Mouse (Mus musculus): ENCODE results near the gene Dnajc5g. TPM values are rescaled to one million over a fixed set of nuclear protein-coding genes. Genes with fewer than 3 reads are reported as not detected.

Dnajc5g gene
- not detected in 2 replicates for polyA plus RNA-seq (2012; ENCODE audit: insufficient read depth, insufficient read length, missing spikeins)

DNA sequence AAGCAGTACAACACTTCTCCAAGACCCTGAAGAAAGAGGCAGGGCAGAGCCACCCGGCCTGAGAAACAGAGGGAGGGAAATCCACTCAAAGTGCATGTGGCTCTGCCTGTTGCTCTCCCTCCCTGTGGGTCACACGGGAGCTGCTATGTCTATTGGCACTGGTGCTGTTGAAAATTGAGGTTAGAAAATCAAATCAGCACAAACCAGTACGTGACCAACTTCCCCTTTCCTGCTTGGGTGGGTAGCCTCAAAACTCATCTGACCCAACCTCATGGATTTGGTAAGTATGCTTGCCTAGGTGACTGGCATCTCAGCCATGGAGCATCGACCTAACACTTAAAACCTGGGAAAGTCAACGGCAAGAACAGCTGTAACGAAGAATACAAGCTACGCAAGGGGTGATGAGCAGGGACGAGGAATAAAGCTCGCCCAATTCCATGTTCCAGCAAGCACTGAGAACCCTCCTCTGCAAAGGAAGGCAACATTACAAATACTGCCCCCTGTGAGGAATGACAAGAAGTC is at the start of gene Dnajc5g:
Dnajc5g (plus strand) TSS at position 472 of the 522 bp plus-strand sequence.
- Histone ChIP-seq H3K4me3 (ENCODE audit: insufficient read depth, low read depth, low read length) (no peak within 1 kb of the TSS), H3K4me1 (ENCODE audit: control insufficient read depth, insufficient read depth, insufficient read length, low read length) (no peaks in the 10 kb centered on the region), H3K27ac (replicated peaks; ENCODE audit: low read depth, low read length) (no peak within 1 kb of the TSS)

DNA sequence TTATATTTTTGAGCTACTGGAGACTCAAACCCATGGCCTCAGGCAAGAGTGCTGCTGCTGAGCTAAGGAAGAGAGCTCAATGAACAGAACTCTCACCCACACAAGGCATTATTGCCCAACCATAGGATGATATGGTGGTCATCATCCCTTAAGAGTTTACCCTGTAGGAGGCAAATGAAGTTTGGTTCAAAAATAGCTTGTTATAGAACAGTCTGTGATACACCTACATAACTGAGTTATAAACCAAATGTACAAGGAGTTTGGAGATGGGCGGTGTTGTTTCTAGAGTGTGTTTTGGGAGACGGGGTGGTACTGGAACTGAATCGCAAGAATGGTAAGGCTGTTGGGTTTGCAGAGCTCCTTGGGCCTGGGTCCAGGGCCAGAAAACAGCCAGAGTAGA is 36.3 kb upstream of the Dnajc5g start:
- no peak overlapping the region for H3K27ac ChIP-seq (replicated peaks; ENCODE audit: low read depth, low read length)
- peaks cover 5% of the 10 kb centered on the region; the same call in 1 of the 2 replicates for H3K4me1 ChIP-seq (ENCODE audit: control insufficient read depth, insufficient read depth, insufficient read length, low read length)
- H3K4me3 ChIP-seq (ENCODE audit: insufficient read depth, low read depth, low read length), result no peak overlapping the region

DNA sequence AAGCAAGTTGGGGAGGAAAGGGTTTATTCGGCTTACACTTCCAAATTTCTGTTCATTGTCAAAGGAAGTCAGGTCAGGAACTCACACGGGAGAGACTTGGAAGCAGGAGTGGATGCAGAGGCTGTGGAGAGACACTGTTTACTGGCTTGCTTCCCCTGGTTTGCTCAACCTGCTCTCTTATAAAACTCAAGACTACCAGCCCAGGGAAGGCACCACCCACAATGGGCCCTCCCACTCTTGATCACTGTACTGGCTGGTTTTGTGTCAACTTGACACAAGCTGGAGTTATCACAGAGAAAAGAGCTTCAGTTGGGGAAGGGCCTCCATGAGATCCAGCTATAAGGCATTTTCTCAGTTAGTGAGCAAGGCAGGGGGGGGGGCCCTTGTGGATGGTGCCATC is 35.0 kb upstream of the Dnajc5g start:
- Histone ChIP-seq H3K27ac (replicated peaks; ENCODE audit: low read depth, low read length) (no peak overlapping the region), H3K4me3 (ENCODE audit: insufficient read depth, low read depth, low read length) (no peak overlapping the region), H3K4me1 (ENCODE audit: control insufficient read depth, insufficient read depth, insufficient read length, low read length) (peaks cover 5% of the 10 kb centered on the region; the same call in 1 of the 2 replicates)

DNA sequence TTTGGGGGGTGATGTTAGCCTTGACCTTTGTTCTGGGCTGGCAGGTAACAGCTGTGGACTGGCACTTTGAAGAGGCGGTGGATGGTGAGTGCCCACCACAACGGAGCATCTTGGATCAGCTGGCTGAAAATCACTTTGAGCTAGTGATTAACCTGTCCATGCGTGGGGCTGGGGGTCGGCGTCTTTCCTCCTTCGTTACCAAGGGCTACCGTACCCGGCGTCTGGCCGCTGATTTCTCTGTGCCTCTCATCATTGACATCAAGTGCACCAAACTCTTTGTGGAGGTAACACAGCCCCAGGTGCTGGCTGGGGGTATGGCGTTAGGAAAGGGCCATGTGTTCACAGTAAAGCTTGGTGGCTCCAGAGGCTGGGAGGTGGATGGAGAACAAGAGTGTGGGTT is 34.3 kb upstream of the Dnajc5g start:
- H3K4me1 ChIP-seq (ENCODE audit: control insufficient read depth, insufficient read depth, insufficient read length, low read length), result peaks cover 5% of the 10 kb centered on the region; the same call in 1 of the 2 replicates
- H3K27ac ChIP-seq (replicated peaks; ENCODE audit: low read depth, low read length), result no peak overlapping the region
- no peak overlapping the region for H3K4me3 ChIP-seq (ENCODE audit: insufficient read depth, low read depth, low read length)

DNA sequence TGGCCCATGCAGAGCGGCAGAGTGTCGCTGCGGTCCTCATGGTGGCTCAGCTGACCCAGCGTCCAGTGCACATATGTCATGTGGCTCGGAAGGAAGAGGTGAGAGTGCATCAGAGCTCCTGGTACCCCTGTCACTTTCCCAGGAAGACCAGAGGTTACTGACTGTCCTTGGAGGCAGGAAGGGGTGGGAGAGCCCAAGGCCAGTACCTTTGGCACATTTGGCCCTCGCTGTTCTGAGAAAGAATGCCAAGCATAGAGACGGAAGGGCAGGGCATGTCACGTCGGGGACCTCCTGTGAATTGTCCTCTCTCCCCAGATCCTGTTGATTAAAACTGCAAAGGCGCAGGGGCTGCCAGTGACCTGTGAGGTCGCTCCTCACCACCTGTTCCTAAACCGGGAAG is 32.9 kb upstream of the Dnajc5g start:
- Histone ChIP-seq H3K27ac (replicated peaks; ENCODE audit: low read depth, low read length) (peak overlapping the region; percentile 78), H3K4me1 (ENCODE audit: control insufficient read depth, insufficient read depth, insufficient read length, low read length) (peaks cover 5% of the 10 kb centered on the region; the same call in 1 of the 2 replicates), H3K4me3 (ENCODE audit: insufficient read depth, low read depth, low read length) (no peak overlapping the region)

DNA sequence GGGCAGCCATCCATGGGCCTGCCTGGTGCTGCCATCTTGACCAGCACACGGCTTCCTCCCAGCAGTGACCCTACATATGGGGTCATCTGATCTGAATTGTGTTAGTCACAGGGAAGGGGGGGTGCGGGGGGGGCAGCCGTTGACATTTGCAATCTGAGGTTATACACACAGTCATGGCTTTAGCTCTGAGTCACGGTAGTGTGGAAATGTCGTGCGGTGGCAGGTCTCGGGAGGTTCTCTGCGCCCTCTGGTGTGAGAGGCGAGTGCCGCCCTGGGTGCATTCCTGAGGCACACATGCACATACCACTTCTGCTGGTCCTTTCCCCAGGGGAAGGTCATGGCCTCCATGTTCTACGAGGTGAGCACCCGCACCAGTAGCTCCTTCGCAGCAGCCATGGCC is 29.7 kb upstream of the Dnajc5g start:
- Histone ChIP-seq H3K4me3 (ENCODE audit: insufficient read depth, low read depth, low read length) (no peak overlapping the region), H3K27ac (replicated peaks; ENCODE audit: low read depth, low read length) (no peak overlapping the region), H3K4me1 (ENCODE audit: control insufficient read depth, insufficient read depth, insufficient read length, low read length) (peaks cover 5% of the 10 kb centered on the region; the same call in 1 of the 2 replicates)

DNA sequence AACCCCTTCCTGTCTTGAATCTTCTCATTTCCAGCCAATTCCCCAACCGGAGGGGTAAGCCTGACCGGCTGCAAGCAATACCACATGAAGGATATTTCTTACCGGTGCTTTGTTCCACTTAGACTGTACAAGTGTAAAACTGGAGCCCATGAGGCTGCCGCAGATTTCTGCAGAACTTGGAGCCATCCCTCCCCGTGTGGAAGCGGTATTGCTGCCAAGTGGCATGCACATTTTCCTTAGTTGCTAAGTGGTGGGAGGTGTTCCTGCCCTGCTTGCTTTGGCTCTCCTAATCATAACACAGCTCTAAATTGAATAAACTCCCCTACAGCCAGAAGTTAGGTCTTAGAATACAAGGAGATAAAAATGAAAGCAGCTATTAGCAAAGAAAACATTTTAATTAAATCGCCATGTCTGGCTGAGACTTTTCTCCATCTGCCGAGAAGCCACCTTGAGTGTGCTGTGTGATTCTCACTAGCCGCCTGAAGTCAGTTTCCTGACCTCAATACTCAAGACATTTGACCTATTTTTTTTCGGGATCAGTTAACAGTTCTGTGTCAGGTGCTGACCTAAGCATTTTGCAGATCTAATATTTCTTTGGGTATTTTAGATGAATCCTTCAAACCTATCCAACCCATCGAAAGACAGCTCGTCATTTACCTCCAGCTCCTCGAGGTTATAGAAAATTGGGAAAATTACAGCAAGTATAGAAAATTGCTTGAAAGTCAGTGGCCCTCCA is 25.9 kb upstream of the Dnajc5g start:
- H3K27ac ChIP-seq (replicated peaks; ENCODE audit: low read depth, low read length), result no peak overlapping the region

DNA sequence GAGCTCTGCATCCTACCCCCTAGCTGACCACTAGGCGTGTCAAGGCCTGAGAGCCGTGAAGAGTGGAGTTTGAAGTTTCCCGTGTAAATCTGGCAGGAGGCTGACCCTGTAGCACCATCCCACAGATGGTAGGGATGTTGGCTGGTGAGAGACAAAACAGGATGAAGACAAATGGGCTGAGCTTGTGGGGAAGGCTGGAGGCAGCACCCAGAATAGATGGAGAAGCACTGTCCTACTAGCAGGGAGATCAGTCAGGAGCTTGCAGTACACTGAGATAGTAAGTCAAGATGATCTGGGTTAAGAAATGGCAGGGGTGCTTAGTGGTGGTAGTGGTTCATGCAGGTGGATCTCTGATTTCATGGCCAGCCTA is 25.3 kb upstream of the Dnajc5g start:
- H3K27ac ChIP-seq (replicated peaks; ENCODE audit: low read depth, low read length), result no peak overlapping the region
- H3K4me3 ChIP-seq (ENCODE audit: insufficient read depth, low read depth, low read length), result no peak overlapping the region
- no peaks in the 10 kb centered on the region for H3K4me1 ChIP-seq (ENCODE audit: control insufficient read depth, insufficient read depth, insufficient read length, low read length)

More for the DNA sequence above, 25.9 kb upstream of the Dnajc5g start:
- Histone ChIP-seq H3K4me3 (ENCODE audit: insufficient read depth, low read depth, low read length) (no peak overlapping the region), H3K4me1 (ENCODE audit: control insufficient read depth, insufficient read depth, insufficient read length, low read length) (no peaks in the 10 kb centered on the region)

DNA sequence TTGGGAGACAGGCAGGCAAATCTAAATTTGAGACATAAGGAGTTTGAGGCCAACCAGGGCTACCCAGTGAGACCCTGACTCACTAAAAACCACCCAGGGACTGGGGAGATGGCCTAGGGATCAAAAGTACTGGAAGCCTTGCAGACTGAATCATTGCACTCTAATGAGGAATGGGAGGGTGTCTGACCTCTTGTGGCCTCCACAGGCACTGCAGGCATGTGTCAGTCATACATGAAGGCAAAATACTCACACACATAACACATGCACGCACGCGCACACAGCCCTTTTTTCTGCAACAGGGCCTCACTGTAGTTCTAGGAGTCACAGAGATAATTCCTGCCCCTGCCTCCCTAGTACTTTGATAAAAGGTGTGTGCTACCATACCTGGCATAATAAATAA is 24.7 kb upstream of the Dnajc5g start:
- Histone ChIP-seq H3K4me1 (ENCODE audit: control insufficient read depth, insufficient read depth, insufficient read length, low read length) (no peaks in the 10 kb centered on the region), H3K27ac (replicated peaks; ENCODE audit: low read depth, low read length) (no peak overlapping the region), H3K4me3 (ENCODE audit: insufficient read depth, low read depth, low read length) (no peak overlapping the region)

DNA sequence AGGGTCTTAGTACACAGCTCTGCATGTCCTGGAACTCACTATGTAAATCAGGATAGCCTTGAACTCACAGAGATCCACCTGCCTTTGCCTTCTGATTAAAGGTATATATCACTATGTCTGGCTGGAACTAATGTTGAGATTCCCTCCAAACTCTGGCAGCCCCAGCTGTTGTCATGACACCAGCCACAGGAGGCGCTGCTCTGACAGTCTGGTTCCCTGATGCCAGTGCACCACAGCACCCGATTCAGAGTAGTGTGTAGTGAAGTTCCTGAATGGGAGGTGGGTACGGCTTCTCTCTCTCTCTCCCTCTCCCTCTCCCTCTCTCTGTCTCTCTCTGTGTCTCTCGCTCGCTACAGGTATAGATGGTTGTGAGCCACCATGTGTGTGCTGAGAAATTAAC is 23.7 kb upstream of the Dnajc5g start:
- Histone ChIP-seq H3K27ac (replicated peaks; ENCODE audit: low read depth, low read length) (no peak overlapping the region), H3K4me3 (ENCODE audit: insufficient read depth, low read depth, low read length) (no peak overlapping the region), H3K4me1 (ENCODE audit: control insufficient read depth, insufficient read depth, insufficient read length, low read length) (no peaks in the 10 kb centered on the region)

DNA sequence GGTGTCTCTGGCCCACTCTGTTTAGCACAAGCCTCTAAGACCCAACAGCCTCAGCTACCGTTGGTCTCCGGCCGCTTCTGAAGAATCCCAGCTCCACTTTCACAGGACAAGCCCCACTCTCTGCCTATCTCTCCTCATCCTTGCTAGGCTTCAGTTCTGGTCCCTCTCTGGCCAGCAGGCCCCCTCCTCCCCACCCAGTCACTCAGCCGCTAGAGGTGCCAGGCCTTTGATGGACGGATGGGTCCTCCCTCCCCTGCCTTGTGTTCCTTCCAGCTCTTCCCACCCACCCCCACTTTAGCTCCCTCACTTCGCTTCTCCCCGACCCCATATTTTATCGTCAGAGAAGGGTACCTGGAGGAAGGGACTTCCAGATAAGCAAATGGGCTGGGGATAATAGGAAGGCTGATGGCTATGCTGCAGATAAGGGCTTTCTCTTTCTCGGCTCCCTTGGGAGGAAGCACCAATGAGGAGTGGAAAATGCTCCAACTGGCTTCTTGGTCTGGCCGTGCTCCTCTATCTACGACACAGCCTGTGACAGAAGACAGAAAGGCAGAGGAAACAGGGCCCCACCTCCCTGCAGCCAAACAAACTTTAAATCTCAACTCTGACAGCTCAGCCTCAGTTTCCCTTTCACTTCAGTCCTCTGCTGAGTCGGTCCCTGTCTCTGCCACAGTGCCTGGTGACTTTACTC is 23.0 kb upstream of the Dnajc5g start:
- H3K4me3 ChIP-seq (ENCODE audit: insufficient read depth, low read depth, low read length), result no peak overlapping the region
- H3K4me1 ChIP-seq (ENCODE audit: control insufficient read depth, insufficient read depth, insufficient read length, low read length), result no peaks in the 10 kb centered on the region
- H3K27ac ChIP-seq (replicated peaks; ENCODE audit: low read depth, low read length), result no peak overlapping the region

DNA sequence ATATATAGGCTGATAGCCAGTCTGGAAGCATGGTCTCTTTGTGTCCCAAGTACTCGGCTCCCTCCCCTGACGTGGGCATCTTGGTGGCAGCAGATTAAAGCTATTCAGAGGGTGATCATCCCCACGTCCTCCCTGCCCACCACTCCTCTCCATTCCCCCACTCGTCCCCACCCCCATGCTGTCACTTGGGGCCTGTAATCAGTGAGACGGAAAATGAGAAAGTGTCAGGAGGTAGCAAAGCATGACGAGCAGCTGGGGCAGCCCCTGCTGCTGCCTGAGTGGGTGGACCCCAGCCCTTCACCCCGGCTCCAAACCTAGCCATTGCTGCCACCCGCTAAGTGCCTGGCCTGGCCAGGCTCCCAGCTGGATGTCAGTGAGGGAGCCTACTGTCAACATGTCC is 22.1 kb upstream of the Dnajc5g start:
- Histone ChIP-seq H3K27ac (replicated peaks; ENCODE audit: low read depth, low read length) (no peak overlapping the region), H3K4me3 (ENCODE audit: insufficient read depth, low read depth, low read length) (no peak overlapping the region)

DNA sequence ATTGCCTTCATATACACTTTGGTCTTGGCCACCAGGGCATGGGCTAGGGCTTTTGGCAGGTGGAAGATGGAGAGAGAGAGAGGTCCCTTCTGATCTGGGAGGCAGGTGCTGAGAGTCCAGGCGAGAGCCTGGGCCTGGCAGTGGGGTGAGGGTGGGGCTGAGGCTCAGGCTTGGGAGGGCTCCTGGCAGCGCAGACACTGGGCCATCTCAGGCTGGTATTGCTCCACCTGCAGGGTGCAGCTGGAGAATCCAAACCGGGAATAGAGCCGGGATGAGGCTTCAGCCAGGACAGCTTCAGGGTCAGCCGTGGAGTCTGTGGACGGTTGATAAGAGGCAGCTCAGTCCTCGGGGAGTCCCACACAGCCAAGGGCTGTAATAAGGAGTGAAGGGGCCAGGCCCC is 19.5 kb upstream of the Dnajc5g start:
- no peaks in the 10 kb centered on the region for H3K4me1 ChIP-seq (ENCODE audit: control insufficient read depth, insufficient read depth, insufficient read length, low read length)
- H3K4me3 ChIP-seq (ENCODE audit: insufficient read depth, low read depth, low read length), result no peak overlapping the region
- no peak overlapping the region for H3K27ac ChIP-seq (replicated peaks; ENCODE audit: low read depth, low read length)

More for the DNA sequence above, 22.1 kb upstream of the Dnajc5g start:
- no peaks in the 10 kb centered on the region for H3K4me1 ChIP-seq (ENCODE audit: control insufficient read depth, insufficient read depth, insufficient read length, low read length)

DNA sequence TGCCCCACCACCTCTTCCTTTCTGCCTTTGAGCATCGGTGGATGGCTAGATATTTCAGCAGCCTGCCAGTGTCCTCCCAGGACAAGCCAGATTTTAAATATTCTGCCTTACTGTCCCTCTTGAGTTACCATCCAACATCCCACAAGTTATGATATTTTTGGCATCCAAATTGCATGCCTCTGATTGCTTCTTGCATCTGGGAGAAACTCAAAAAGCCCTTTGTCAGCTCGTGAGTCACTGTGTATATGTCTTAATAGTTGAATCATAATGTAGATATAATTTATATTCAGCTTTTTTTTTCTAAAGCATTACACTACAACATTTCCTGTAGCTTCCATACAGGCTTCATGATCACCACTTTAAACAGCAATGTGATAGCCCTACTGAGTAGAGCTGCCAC is 19.0 kb upstream of the Dnajc5g start:
- Histone ChIP-seq H3K4me3 (ENCODE audit: insufficient read depth, low read depth, low read length) (no peak overlapping the region), H3K4me1 (ENCODE audit: control insufficient read depth, insufficient read depth, insufficient read length, low read length) (no peaks in the 10 kb centered on the region), H3K27ac (replicated peaks; ENCODE audit: low read depth, low read length) (no peak overlapping the region)

DNA sequence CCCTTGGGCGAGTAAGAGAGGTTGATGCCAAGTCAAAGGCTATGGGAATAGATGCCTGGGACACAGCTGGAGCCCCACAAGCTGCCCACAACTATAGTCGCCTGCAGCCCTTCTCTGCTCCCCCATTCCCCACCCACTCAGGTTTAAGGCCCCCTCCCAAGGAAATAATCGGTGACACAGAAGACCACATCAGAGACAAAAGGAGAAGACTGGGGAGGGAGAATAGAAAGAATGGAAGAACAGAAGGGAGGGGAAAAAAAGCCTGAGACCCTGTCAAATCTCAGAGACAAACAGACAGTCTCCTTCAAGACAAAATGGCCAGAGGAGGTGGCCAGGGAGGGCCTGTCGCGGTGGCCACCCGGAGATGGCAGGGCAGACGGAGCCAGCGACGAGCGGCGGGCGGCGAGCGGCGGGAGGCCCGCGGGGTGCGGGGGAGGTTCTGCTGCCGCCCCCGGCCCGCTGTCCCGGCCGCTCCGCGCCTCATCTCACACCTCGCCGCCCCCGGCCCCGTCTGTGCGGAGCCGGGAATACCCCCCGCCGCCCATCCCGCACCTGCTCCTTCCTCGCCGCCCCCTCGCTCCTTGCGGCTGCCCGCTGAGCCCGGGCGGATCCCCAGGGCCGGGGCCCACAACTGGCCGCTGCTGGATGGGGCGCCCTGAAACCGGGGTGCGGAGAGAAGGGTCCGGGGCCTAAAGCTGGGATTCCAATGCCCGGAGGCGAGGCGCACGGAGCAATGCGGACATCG is 13.7 kb upstream of the Dnajc5g start:
- Histone ChIP-seq H3K4me1 (ENCODE audit: control insufficient read depth, insufficient read depth, insufficient read length, low read length) (no peaks in the 10 kb centered on the region), H3K4me3 (ENCODE audit: insufficient read depth, low read depth, low read length) (peak overlapping the region; percentile 36; the same call in 1 of the 2 replicates)

More for the DNA sequence above, 13.7 kb upstream of the Dnajc5g start:
- H3K27ac ChIP-seq (replicated peaks; ENCODE audit: low read depth, low read length), result no peak overlapping the region

All from brown adipose tissue, adult 24 weeks (tissue).